ENCODE assay signal across 11 mouse cellular contexts in genomic region chr13:60122341-60123173, GRCm38 (mm10). TPM values are rescaled to one million over a fixed set of nuclear protein-coding genes. Genes with fewer than 3 reads are reported as not detected.
DNase-seq lines count a peak whose midpoint lies in the region; ATAC-seq lines count a peak whose summit lies in the region.
"Had no signal": no experiment of that assay in that cellular context is flagged by ENCODE, and none has a peak within 500 bp of the region (broad histone marks: within the 10 kb centered on the region; RNA-seq: fewer than 3 reads in every experiment).

No protein-coding gene starts in this region.

- H3K4me1 ChIP-seq in forebrain, embryonic 15.5 days: peaks cover 48% of the 10 kb centered on the region
- peaks cover 44% of the 10 kb centered on the region for H3K4me1 ChIP-seq in kidney, embryonic 15.5 days
- H3K4me1 ChIP-seq in neural tube, embryonic 14.5 days (ENCODE audit: control insufficient read depth, insufficient read depth, low read length): peaks cover 22% of the 10 kb centered on the region

- H3K9ac ChIP-seq in forebrain, embryonic 15.5 days (replicated peaks): no peak overlapping the region
- no peak overlapping the region for H3K9ac ChIP-seq in kidney, embryonic 15.5 days
- 0 out of 2 replicates have a peak overlapping the region, but pooled peaks have one; percentile 11 for H3K9ac ChIP-seq in neural tube, embryonic 14.5 days (replicated peaks; ENCODE audit: low read depth, low read length)

- peak overlapping the region; percentile 33 for H3K4me2 ChIP-seq in forebrain, embryonic 15.5 days (replicated peaks)
- H3K4me2 ChIP-seq in kidney, embryonic 15.5 days: peak overlapping the region; percentile 47
- peak overlapping the region; percentile 26; the same call in 1 of the 2 replicates for H3K4me2 ChIP-seq in neural tube, embryonic 14.5 days (ENCODE audit: low read depth, low read length)

- ATAC-seq in forebrain, embryonic 15.5 days (replicated peaks): peak; percentile 31
- no peak for ATAC-seq in kidney, embryonic 15.5 days (replicated peaks; ENCODE audit: low FRiP score)
- ATAC-seq in neural tube, embryonic 14.5 days (ENCODE audit: low read depth): peak; percentile 48; the same call in 1 of the 2 replicates
- ATAC-seq: inflammation-experienced regulatory T-cells, adult 6 months had no signal

- H3K27me3 ChIP-seq in forebrain, embryonic 15.5 days: no peaks in the 10 kb centered on the region
- no peaks in the 10 kb centered on the region for H3K27me3 ChIP-seq in kidney, embryonic 15.5 days
- no peaks in the 10 kb centered on the region for H3K27me3 ChIP-seq in neural tube, embryonic 14.5 days (ENCODE audit: control insufficient read depth, insufficient read depth, low read length)

- peak; percentile 17 for DNase-seq in kidney, adult 11 months
- no peak for DNase-seq in kidney, postnatal 10 days
- DNase-seq in liver: no peak
- DNase-seq in gastrocnemius, postnatal 10 days: no peak
- DNase-seq: thymus, postnatal 14 days had no signal

- peaks cover 5% of the 10 kb centered on the region; the same call in 1 of the 2 replicates for H3K9me3 ChIP-seq in forebrain, embryonic 15.5 days
- no peaks in the 10 kb centered on the region for H3K9me3 ChIP-seq in kidney, embryonic 15.5 days (replicated peaks)
- no peaks in the 10 kb centered on the region for H3K9me3 ChIP-seq in neural tube, embryonic 14.5 days (ENCODE audit: control insufficient read depth, low read length)

- peak overlapping the region; percentile 57 for H3K27ac ChIP-seq in forebrain, embryonic 15.5 days (replicated peaks)
- peak overlapping the region; percentile 46 for H3K27ac ChIP-seq in kidney, embryonic 15.5 days
- H3K27ac ChIP-seq in neural tube, embryonic 14.5 days (ENCODE audit: low read depth, low read length): no peak overlapping the region

- peak overlapping the region; percentile 1 for H3K4me3 ChIP-seq in forebrain, embryonic 15.5 days
- no peak overlapping the region for H3K4me3 ChIP-seq in kidney, embryonic 15.5 days (replicated peaks)
- H3K4me3 ChIP-seq in neural tube, embryonic 14.5 days (ENCODE audit: low read depth, low read length): no peak overlapping the region
- H3K4me3 ChIP-seq: megakaryocyte, embryonic 14.5 days had no signal

- H3K36me3 ChIP-seq in forebrain, embryonic 15.5 days: no peaks in the 10 kb centered on the region
- no peaks in the 10 kb centered on the region for H3K36me3 ChIP-seq in kidney, embryonic 15.5 days
- H3K36me3 ChIP-seq in neural tube, embryonic 14.5 days (ENCODE audit: control insufficient read depth, insufficient read depth, low read length): no peaks in the 10 kb centered on the region

- 16% methylated on average over 29 of the region's 29 CpGs for WGBS in forebrain, embryonic 15.5 days
- WGBS in kidney, embryonic 15.5 days: 24% methylated on average over 29 of the region's 29 CpGs
- 14% methylated on average over 29 of the region's 29 CpGs for whole genome bisulfite sequencing in neural tube, embryonic 14.5 days

RNA-seq across cellular contexts. Expression of gene Gas1, which starts 54.6 kb away (rescaled TPM):
- 37.8 and 44.9 TPM in 2 replicates for polyA plus RNA-seq in forebrain, embryonic 15.5 days (2015; fragmentation: Nextera tagmentation; extraction: Ambion mirVana)
- 94.2 and 102 TPM in 2 replicates for polyA plus RNA-seq in kidney, embryonic 15.5 days (2015; fragmentation: Nextera tagmentation; extraction: Ambion mirVana)
- 11.5 and 15.7 TPM in 2 replicates for polyA plus RNA-seq in neural tube, embryonic 14.5 days (2014; fragmentation: Nextera tagmentation; extraction: Ambion mirVana)
- 10 to 100 TPM; 68.7 to 70.5 TPM for total RNA-seq in gastrocnemius, postnatal 10 days (2021)
- total RNA-seq: neutrophil, adult 5-6 weeks had no signal
- polyA plus RNA-seq: inflammation-experienced regulatory T-cells, adult 6 months had no signal
